Mouse (Mus musculus) ES-Bruce4 (cell line): ENCODE results near the gene Zfyve21.

Source experiments
- CTCF ChIP-seq: IDR thresholded peaks from one replicate; pipeline ENCODE4 v1.8.1; 2011; ENCODE audit warnings: low read depth, low read length
- EP300 ChIP-seq: IDR thresholded peaks from 2 replicates; pipeline ENCODE4 v1.6.1; 2011; ENCODE audit warnings: low read depth, low read length; ENCODE audit not compliant: insufficient read depth
- POLR2A ChIP-seq: IDR thresholded peaks from one replicate; pipeline ENCODE4 v1.8.1; 2011; ENCODE audit warnings: low read length; ENCODE audit not compliant: insufficient read depth

DNA sequence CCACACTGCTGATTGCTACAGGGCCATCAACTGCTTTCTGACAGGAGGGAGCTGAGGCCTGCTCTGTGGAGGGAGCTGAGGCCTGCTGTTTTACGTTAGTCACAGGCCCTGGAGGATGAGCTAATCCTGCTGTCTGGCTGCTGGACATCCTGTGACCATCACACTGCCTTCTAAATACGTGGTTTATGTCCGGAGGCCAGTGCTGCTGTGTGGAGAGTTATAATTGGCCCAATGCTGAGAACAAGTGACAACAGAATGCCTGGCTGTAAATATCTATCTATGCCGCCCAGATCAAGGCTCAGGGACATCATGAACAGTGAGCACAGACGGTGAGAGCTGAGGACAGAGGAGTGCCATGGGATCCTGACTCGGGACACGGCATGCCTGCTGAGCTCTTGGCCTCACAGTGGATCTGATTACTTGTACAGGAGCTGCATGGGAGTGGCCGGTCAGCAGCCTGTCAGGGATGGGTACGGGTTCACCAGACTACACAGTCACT is 34.4 kb downstream of the Zfyve21 start:
- TF ChIP-seq POLR2A = no peak
- TF ChIP-seq CTCF = no peak
- TF ChIP-seq EP300 = no peak
